In the genomic region with DNA sequence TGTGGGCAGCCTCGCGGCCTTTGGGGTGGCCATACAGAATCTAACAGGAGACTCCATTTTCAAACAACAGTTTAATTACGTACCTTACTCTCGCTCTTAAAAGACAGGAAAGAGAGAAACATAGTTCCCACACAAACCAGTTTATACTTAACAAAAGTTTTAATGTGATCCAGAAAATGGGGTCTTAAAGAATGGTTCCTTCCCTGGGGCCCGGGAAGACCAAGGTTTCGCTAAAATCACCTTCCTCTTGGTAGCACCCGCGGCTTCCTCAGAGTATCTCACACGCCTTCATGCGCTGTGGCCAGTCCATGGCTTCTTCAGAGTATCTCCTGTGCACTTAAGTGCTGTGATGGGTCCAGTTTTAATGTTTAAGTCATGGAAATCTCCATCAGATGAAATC, we compare ENCODE assay signal across 19 mouse cellular contexts. TPM values are rescaled to one million over a fixed set of nuclear protein-coding genes. Genes with fewer than 3 reads are reported as not detected.
A peak's percentile ranks its signal among the peaks of the same experiment; 100 is the strongest.
DNase-seq lines count a peak whose midpoint lies in the region; ATAC-seq lines count a peak whose summit lies in the region.
"Had no signal": no experiment of that assay in that cellular context is flagged by ENCODE, and none has a peak within 500 bp of the region (broad histone marks: within the 10 kb centered on the region; RNA-seq: fewer than 3 reads in every experiment).

No protein-coding gene starts in this region.

- no peaks in the 10 kb centered on the region for H3K9me3 ChIP-seq in heart, embryonic 10.5 days
- no peaks in the 10 kb centered on the region for H3K9me3 ChIP-seq in midbrain, embryonic 11.5 days (ENCODE audit: control insufficient read depth, low read length)
- H3K9me3 ChIP-seq in midbrain, embryonic 15.5 days = no peaks in the 10 kb centered on the region

- 92% methylated on average over 10 of the region's 10 CpGs for WGBS in heart, embryonic 10.5 days
- WGBS in midbrain, embryonic 11.5 days = 95% methylated on average over 10 of the region's 10 CpGs
- 94% methylated on average over 10 of the region's 10 CpGs for WGBS in midbrain, embryonic 15.5 days

- peak; percentile 69 for DNase-seq in heart, adult 11 months
- DNase-seq in heart, embryonic 10.5 days (ENCODE audit: low spot score) = no peak
- peak; percentile 59 for DNase-seq in midbrain, embryonic 11.5 days (ENCODE audit: low spot score, missing footprints)
- DNase-seq: adrenal gland, adult 2 months; adrenal gland, adult 8-10 months; adrenal gland, postnatal 10 days; adrenal gland, postnatal 14 days; adrenal gland, postnatal 25 days; adrenal gland, postnatal 36 days; B cell, adult 2 months; cerebellum, adult 11 months; cerebellum, adult 11-12 months; cerebellum, adult 18-20 months had no signal

- 0 out of 2 replicates have a peak, but pooled peaks cover 16% of the 10 kb centered on the region for H3K27me3 ChIP-seq in heart, embryonic 10.5 days (ENCODE audit: insufficient read depth, poor library complexity, severe bottlenecking)
- H3K27me3 ChIP-seq in midbrain, embryonic 11.5 days (ENCODE audit: control insufficient read depth, insufficient read depth, low read length) = no peaks in the 10 kb centered on the region
- no peaks in the 10 kb centered on the region for H3K27me3 ChIP-seq in midbrain, embryonic 15.5 days (replicated peaks)
- H3K27me3 ChIP-seq: CH12.LX, Patski had no signal

- no peak overlapping the region for H3K27ac ChIP-seq in heart, embryonic 10.5 days
- no peak overlapping the region for H3K27ac ChIP-seq in midbrain, embryonic 11.5 days (ENCODE audit: low read depth, low read length)
- no peak overlapping the region for H3K27ac ChIP-seq in midbrain, embryonic 15.5 days

- no peak overlapping the region for H3K4me2 ChIP-seq in midbrain, embryonic 11.5 days
- no peak overlapping the region for H3K4me2 ChIP-seq in midbrain, embryonic 15.5 days

- no peak overlapping the region for H3K9ac ChIP-seq in midbrain, embryonic 11.5 days (ENCODE audit: low read length)
- no peak overlapping the region for H3K9ac ChIP-seq in midbrain, embryonic 15.5 days

- no peak overlapping the region for H3K4me3 ChIP-seq in heart, embryonic 10.5 days
- H3K4me3 ChIP-seq in midbrain, embryonic 11.5 days (ENCODE audit: low read depth, low read length) = no peak overlapping the region
- H3K4me3 ChIP-seq in midbrain, embryonic 15.5 days = no peak overlapping the region

- peaks cover 22% of the 10 kb centered on the region for H3K4me1 ChIP-seq in heart, embryonic 10.5 days
- no peaks in the 10 kb centered on the region for H3K4me1 ChIP-seq in midbrain, embryonic 11.5 days (ENCODE audit: control insufficient read depth, insufficient read depth, low read length)
- no peaks in the 10 kb centered on the region for H3K4me1 ChIP-seq in midbrain, embryonic 15.5 days

- no peaks in the 10 kb centered on the region for H3K36me3 ChIP-seq in heart, embryonic 10.5 days
- H3K36me3 ChIP-seq in midbrain, embryonic 11.5 days (ENCODE audit: control insufficient read depth, insufficient read depth, low read length) = no peaks in the 10 kb centered on the region
- H3K36me3 ChIP-seq in midbrain, embryonic 15.5 days (replicated peaks) = no peaks in the 10 kb centered on the region
- H3K36me3 ChIP-seq: G1E had no signal

- ATAC-seq in midbrain, embryonic 11.5 days (ENCODE audit: low FRiP score) = no peak
- ATAC-seq in midbrain, embryonic 15.5 days (replicated peaks) = no peak
- ATAC-seq: activated CD4-positive, CD25-positive, alpha-beta regulatory T cell, adult 4 months; CD4-positive, CD25-positive, alpha-beta regulatory T cell, adult 4 months; Patski had no signal

RNA-seq across cellular contexts. Expression of gene Gm12689, which starts 48.5 kb away (rescaled TPM):
- 0.09 and 0.34 TPM in 2 replicates for polyA plus RNA-seq in heart, embryonic 10.5 days (2016; fragmentation: Nextera tagmentation; extraction: Ambion mirVana)
- polyA plus RNA-seq in midbrain, embryonic 11.5 days (2014; fragmentation: Nextera tagmentation; extraction: Ambion mirVana) = 0.33 TPM in 1 of 2 replicates, not detected in the other
- 0.32 TPM in 1 of 2 replicates, not detected in the other for polyA plus RNA-seq in midbrain, embryonic 15.5 days (2015; fragmentation: Nextera tagmentation; extraction: Ambion mirVana)
- polyA plus RNA-seq: activated CD4-positive, CD25-positive, alpha-beta regulatory T cell, adult 4 months; G1E; Patski had no signal
